ENCODE assay signal across 16 mouse cellular contexts in genomic region chr16:34900471-34900870, GRCm38 (mm10).
A peak's percentile ranks its signal among the peaks of the same experiment; 100 is the strongest.
DNase-seq lines count a peak whose midpoint lies in the region; ATAC-seq and TF ChIP-seq lines count a peak whose summit lies in the region.
"Had no signal": no experiment of that assay in that cellular context is flagged by ENCODE, and none has a peak within 500 bp of the region (broad histone marks: within the 10 kb centered on the region; RNA-seq: fewer than 3 reads in every experiment).

No protein-coding gene starts in this region.

- H3K9ac ChIP-seq in heart, postnatal 0 days (replicated peaks; ENCODE audit: low read depth, low read length): 0 out of 2 replicates have a peak overlapping the region, but pooled peaks have one; percentile 23
- no peak overlapping the region for H3K9ac ChIP-seq in lung, embryonic 15.5 days
- H3K9ac ChIP-seq in midbrain, embryonic 12.5 days (replicated peaks): 0 out of 2 replicates have a peak overlapping the region, but pooled peaks have one; percentile 20
- no peak overlapping the region for H3K9ac ChIP-seq in stomach, embryonic 15.5 days
- H3K9ac ChIP-seq: embryonic facial prominence, embryonic 12.5 days had no signal

- TF ChIP-seq POLR2A in lung, adult 2 months (IDR thresholded peaks at IDR 0.05; ENCODE audit: borderline replicate concordance, extremely low read depth, low read depth, low read length): no peak

- H3K4me1 ChIP-seq in heart, postnatal 0 days (ENCODE audit: control insufficient read depth, insufficient read depth): peaks cover 24% of the 10 kb centered on the region
- H3K4me1 ChIP-seq in lung, embryonic 15.5 days: peaks cover 45% of the 10 kb centered on the region
- H3K4me1 ChIP-seq in lung, adult 2 months (ENCODE audit: control insufficient read depth, insufficient read depth, low read length): peaks cover 9% of the 10 kb centered on the region
- H3K4me1 ChIP-seq in midbrain, embryonic 12.5 days: peaks cover 21% of the 10 kb centered on the region
- H3K4me1 ChIP-seq in stomach, embryonic 15.5 days: peaks cover 18% of the 10 kb centered on the region

- TF ChIP-seq CTCF in heart, postnatal 0 days (IDR thresholded peaks at IDR 0.05; ENCODE audit: low read depth): no peak
- no peak for TF ChIP-seq CTCF in lung, adult 2 months (IDR thresholded peaks at IDR 0.05; ENCODE audit: insufficient read depth, low read length)

- no peaks in the 10 kb centered on the region for H3K36me3 ChIP-seq in heart, postnatal 0 days (replicated peaks; ENCODE audit: control insufficient read depth, insufficient read depth, low read length)
- H3K36me3 ChIP-seq in lung, embryonic 15.5 days: no peaks in the 10 kb centered on the region
- H3K36me3 ChIP-seq in midbrain, embryonic 12.5 days: no peaks in the 10 kb centered on the region
- no peaks in the 10 kb centered on the region for H3K36me3 ChIP-seq in stomach, embryonic 15.5 days
- H3K36me3 ChIP-seq: embryonic facial prominence, embryonic 12.5 days had no signal

- no peak for DNase-seq in heart, postnatal 0 days (ENCODE audit: low spot score)
- no peak for DNase-seq in heart, postnatal 36 days
- no peak for DNase-seq in lung, adult 2 months
- no peak for DNase-seq in left cerebral cortex, adult 18-20 months (ENCODE audit: low spot score in 2 of 2)
- DNase-seq: adrenal gland, adult 8-10 months; cerebellum, adult 11-12 months; cerebellum, postnatal 36 days; kidney, postnatal 10 days; lung, adult 18-20 months; thymus, adult 2 months had no signal

- WGBS in heart, postnatal 0 days: 91% methylated on average over 5 of the region's 5 CpGs
- 76% methylated on average over 5 of the region's 5 CpGs for WGBS in lung, embryonic 15.5 days
- WGBS in lung, adult 2 months: 90% methylated on average over 5 of the region's 5 CpGs
- 67% methylated on average over 5 of the region's 5 CpGs for WGBS in midbrain, embryonic 12.5 days
- 85% methylated on average over 5 of the region's 5 CpGs for WGBS in stomach, embryonic 15.5 days

- H3K27me3 ChIP-seq in heart, postnatal 0 days (ENCODE audit: control insufficient read depth, insufficient read depth, low read length): no peaks in the 10 kb centered on the region
- H3K27me3 ChIP-seq in lung, embryonic 15.5 days: no peaks in the 10 kb centered on the region
- peaks cover 6% of the 10 kb centered on the region; the same call in 1 of the 2 replicates for H3K27me3 ChIP-seq in midbrain, embryonic 12.5 days
- H3K27me3 ChIP-seq in stomach, embryonic 15.5 days (replicated peaks): no peaks in the 10 kb centered on the region
- H3K27me3 ChIP-seq: embryonic facial prominence, embryonic 12.5 days; megakaryocyte, embryonic 14.5 days had no signal

- no peak overlapping the region for H3K4me3 ChIP-seq in heart, postnatal 0 days (ENCODE audit: low read depth, low read length)
- H3K4me3 ChIP-seq in lung, embryonic 15.5 days: no peak overlapping the region
- no peak overlapping the region for H3K4me3 ChIP-seq in lung, adult 2 months (replicated peaks; ENCODE audit: extremely low read depth, low read depth, low read length)
- H3K4me3 ChIP-seq in midbrain, embryonic 12.5 days: no peak overlapping the region
- no peak overlapping the region for H3K4me3 ChIP-seq in stomach, embryonic 15.5 days (replicated peaks)
- H3K4me3 ChIP-seq: embryonic facial prominence, embryonic 12.5 days; megakaryocyte, embryonic 14.5 days had no signal

- ATAC-seq in heart, postnatal 0 days (ENCODE audit: insufficient read depth, low read depth): no peak
- ATAC-seq in lung, embryonic 15.5 days (ENCODE audit: borderline replicate concordance, extremely low read depth, low FRiP score, low TSS enrichment): no peak
- ATAC-seq in midbrain, embryonic 12.5 days (ENCODE audit: low FRiP score, low read depth): no peak
- ATAC-seq in stomach, embryonic 15.5 days (ENCODE audit: insufficient read depth, low FRiP score, low read depth): no peak
- ATAC-seq: CD4-positive, CD25-positive, alpha-beta regulatory T cell, adult 4 months had no signal

- H3K27ac ChIP-seq in heart, postnatal 0 days (ENCODE audit: low read depth): no peak overlapping the region
- H3K27ac ChIP-seq in lung, embryonic 15.5 days: peak overlapping the region; percentile 91
- H3K27ac ChIP-seq in midbrain, embryonic 12.5 days (replicated peaks): no peak overlapping the region
- H3K27ac ChIP-seq in stomach, embryonic 15.5 days: peak overlapping the region; percentile 42; the same call in 1 of the 2 replicates

- TF ChIP-seq EP300 in heart, postnatal 0 days (IDR thresholded peaks at IDR 0.05; ENCODE audit: low read depth): no peak

- no peak overlapping the region for H3K4me2 ChIP-seq in heart, postnatal 0 days (ENCODE audit: low read depth, low read length)
- no peak overlapping the region for H3K4me2 ChIP-seq in lung, embryonic 15.5 days
- H3K4me2 ChIP-seq in midbrain, embryonic 12.5 days (replicated peaks): no peak overlapping the region
- no peak overlapping the region for H3K4me2 ChIP-seq in stomach, embryonic 15.5 days
- H3K4me2 ChIP-seq: embryonic facial prominence, embryonic 12.5 days had no signal

- no peaks in the 10 kb centered on the region for H3K9me3 ChIP-seq in heart, postnatal 0 days (replicated peaks; ENCODE audit: control insufficient read depth, low read length)
- H3K9me3 ChIP-seq in lung, embryonic 15.5 days: no peaks in the 10 kb centered on the region
- H3K9me3 ChIP-seq in midbrain, embryonic 12.5 days: no peaks in the 10 kb centered on the region
- H3K9me3 ChIP-seq in stomach, embryonic 15.5 days: no peaks in the 10 kb centered on the region
- H3K9me3 ChIP-seq: embryonic facial prominence, embryonic 12.5 days; megakaryocyte, embryonic 14.5 days had no signal

- intact Hi-C loops in heart, postnatal 36 days (cut with DNase I): no loop called here

Comparison
In these comparisons a context has a peak if more than half of its experiments do, and no peak if none do; other contexts are left out.
1. H3K27ac ChIP-seq: peak in lung, embryonic 15.5 days (single experiment) and stomach, embryonic 15.5 days (single experiment); none in heart, postnatal 0 days (single experiment) and midbrain, embryonic 12.5 days (single experiment).
2. H3K9ac ChIP-seq: peak in heart, postnatal 0 days (single experiment) and midbrain, embryonic 12.5 days (single experiment); none in lung, embryonic 15.5 days (single experiment) and stomach, embryonic 15.5 days (single experiment).